Mouse (Mus musculus) kidney, postnatal 0 days (tissue): ENCODE results near the gene Gorasp2. TPM values are rescaled to one million over a fixed set of nuclear protein-coding genes. Genes with fewer than 3 reads are reported as not detected.

Experiments
- ATAC-seq: fragments of 200-750 bp; cut with Nextera tagmentation; replicated peaks from 2 replicates; pipeline ENCODE4 v1.8.0; 2017; ENCODE audit warnings: low read depth, moderate number of reproducible peaks, moderate TSS enrichment, moderate library complexity; ENCODE audit not compliant: low FRiP score
- DNase-seq: peaks from one replicate; pipeline ENCODE4 v3.0.0-alpha.2; 2016; ENCODE audit warnings: low spot score
- H3K27ac ChIP-seq: fragments of 300-500 bp; sonication (generic); 2 replicates; pipeline ENCODE4 v1.5.1; 2014; ENCODE audit warnings: mild to moderate bottlenecking
- H3K27me3 ChIP-seq: fragments of 300-500 bp; sonication (generic); 2 replicates; pipeline ENCODE4 v1.6.1; 2014; ENCODE audit warnings: low read length, mixed read lengths; ENCODE audit not compliant: insufficient read depth
- H3K36me3 ChIP-seq: fragments of 300-500 bp; sonication (generic); 2 replicates; pipeline ENCODE4 v1.6.1; 2014; ENCODE audit warnings: low read length, mixed read lengths; ENCODE audit not compliant: insufficient read depth
- H3K4me1 ChIP-seq: fragments of 300-500 bp; sonication (generic); replicated peaks from 2 replicates; pipeline ENCODE4 v1.6.1; 2014; ENCODE audit warnings: antibody characterized with exemption, low read length, mixed read lengths; ENCODE audit not compliant: insufficient read depth
- H3K4me2 ChIP-seq: fragments of 300-500 bp; sonication (generic); 2 replicates; pipeline ENCODE4 v1.6.1; 2014; ENCODE audit warnings: mild to moderate bottlenecking, low read length, moderate library complexity, mixed read lengths
- H3K4me3 ChIP-seq: fragments of 300-500 bp; sonication (generic); replicated peaks from 2 replicates; pipeline ENCODE4 v1.5.1; 2014; ENCODE audit warnings: low read depth, low read length
- H3K9ac ChIP-seq: fragments of 300-500 bp; sonication (generic); 2 replicates; pipeline ENCODE4 v1.6.1; 2014; ENCODE audit warnings: low read depth, low read length
- H3K9me3 ChIP-seq: fragments of 300-500 bp; sonication (generic); replicated peaks from 2 replicates; pipeline ENCODE4 v1.6.1; 2016; ENCODE audit warnings: low read length, inconsistent platforms, mixed read lengths
- CTCF ChIP-seq: IDR thresholded peaks from 2 replicates; pipeline ENCODE4 v1.5.1; 2016; ENCODE audit warnings: antibody characterized with exemption, low read depth, mild to moderate bottlenecking, moderate library complexity
- WGBS: fragments of 180-500 bp; shearing (Covaris S2); extraction: QIAGEN DNeasy Blood & Tissue Kit; methylation state at CpG from one replicate; pipeline ENCODE4 v1.1.7; 2014; 5-methylcytosine and 5-hydroxymethylcytosine counted together
- polyA plus RNA-seq: library from polyadenylated mRNA; unstranded; fragments of >200 nt; fragmentation: Nextera tagmentation; extraction: Ambion mirVana; gene quantifications from 2 replicates; pipeline ENCODE4 v1.2.1, GENCODE M21; 2015

Gene Gorasp2
- polyA plus RNA-seq, 1 experiment from 2014 or later: 151 TPM

DNA sequence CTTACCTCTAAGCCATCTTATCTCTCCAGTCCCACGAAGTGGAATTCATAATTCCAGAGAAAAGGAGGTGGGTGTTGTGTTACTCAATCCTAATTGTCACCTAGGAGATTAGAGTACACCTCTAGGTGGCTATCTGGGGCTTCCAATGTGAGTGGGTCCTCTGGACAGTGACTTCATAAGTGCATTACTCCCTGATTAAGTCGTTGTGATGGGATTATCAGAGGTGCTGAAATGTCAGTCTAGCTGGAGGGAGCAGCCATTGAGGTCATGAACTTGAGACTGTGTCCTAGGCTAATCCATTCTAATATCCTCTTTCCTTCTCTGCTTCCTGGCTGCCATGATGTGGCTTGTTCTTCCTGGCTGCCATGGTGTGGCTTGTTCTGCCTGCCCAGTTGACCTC lies 8.5 kb downstream of the Gorasp2 start:
- Histone ChIP-seq H3K4me3 (no peak overlapping the region), H3K9ac (no peak overlapping the region), H3K4me2 (no peak overlapping the region), H3K4me1 (peaks cover 3% of the 10 kb centered on the region; the same call in 1 of the 2 replicates), H3K27me3 (no peaks in the 10 kb centered on the region), H3K36me3 (no peaks in the 10 kb centered on the region), H3K9me3 (no peaks in the 10 kb centered on the region), H3K27ac (no peak overlapping the region)
- TF ChIP-seq CTCF: no peak
- 66% methylated on average over 2 of the region's 2 CpGs for WGBS
- DNase-seq: no peak
- no peak for ATAC-seq

GRCm38 (mm10) chr2:70672476-70672875 lies 11.1 kb downstream of the Gorasp2 start:
- Histone ChIP-seq H3K36me3 (no peaks in the 10 kb centered on the region), H3K4me2 (no peak overlapping the region), H3K9ac (no peak overlapping the region), H3K4me3 (no peak overlapping the region), H3K27me3 (no peaks in the 10 kb centered on the region), H3K9me3 (no peaks in the 10 kb centered on the region), H3K4me1 (no peaks in the 10 kb centered on the region; the same call in 1 of the 2 replicates), H3K27ac (no peak overlapping the region)
- TF ChIP-seq CTCF: no peak
- ATAC-seq (no peak), DNase-seq (no peak)
- 63% methylated on average over 2 of the region's 2 CpGs for WGBS

GRCm38 (mm10) chr2:70673445-70674126 lies 12.2 kb downstream of the Gorasp2 start:
- WGBS: 80% methylated on average over 7 of the region's 7 CpGs
- H3K36me3 ChIP-seq: peaks cover 4% of the 10 kb centered on the region
- no peaks in the 10 kb centered on the region for H3K9me3 ChIP-seq
- no peak overlapping the region for H3K9ac ChIP-seq
- no peaks in the 10 kb centered on the region for H3K27me3 ChIP-seq
- TF ChIP-seq CTCF: peak; percentile 64
- no peak overlapping the region for H3K4me3 ChIP-seq
- DNase-seq: peak; percentile 62
- no peak overlapping the region for H3K27ac ChIP-seq
- no peak for ATAC-seq
- no peak overlapping the region for H3K4me2 ChIP-seq
- no peaks in the 10 kb centered on the region for H3K4me1 ChIP-seq

DNA sequence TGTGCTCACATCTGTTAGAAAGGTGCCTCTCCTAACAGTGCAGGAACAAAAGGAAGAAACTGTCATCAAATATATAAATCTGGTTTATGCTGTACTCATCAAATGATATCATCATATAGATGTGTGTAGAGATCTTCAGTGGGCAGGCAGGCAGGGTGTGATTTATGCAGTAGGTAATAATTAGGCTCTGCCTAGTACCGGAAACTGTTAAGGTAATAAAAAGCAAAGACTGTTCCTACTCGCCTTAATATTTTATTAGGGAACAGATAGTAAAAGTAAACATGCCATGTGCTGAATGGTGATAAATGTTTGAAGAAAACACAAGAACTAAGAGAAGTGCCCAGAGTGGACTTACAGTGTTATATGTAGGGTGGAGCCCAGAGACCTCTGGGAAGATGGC lies 20.9 kb downstream of the Gorasp2 start:
- no peak for ATAC-seq
- DNase-seq: no peak
- TF ChIP-seq CTCF: no peak
- Histone ChIP-seq H3K27me3 (no peaks in the 10 kb centered on the region), H3K4me3 (no peak overlapping the region), H3K9ac (no peak overlapping the region), H3K4me1 (no peaks in the 10 kb centered on the region), H3K36me3 (peaks cover 71% of the 10 kb centered on the region), H3K9me3 (no peaks in the 10 kb centered on the region), H3K4me2 (no peak overlapping the region), H3K27ac (no peak overlapping the region)
- 57% methylated on average over 2 of the region's 2 CpGs for WGBS

DNA sequence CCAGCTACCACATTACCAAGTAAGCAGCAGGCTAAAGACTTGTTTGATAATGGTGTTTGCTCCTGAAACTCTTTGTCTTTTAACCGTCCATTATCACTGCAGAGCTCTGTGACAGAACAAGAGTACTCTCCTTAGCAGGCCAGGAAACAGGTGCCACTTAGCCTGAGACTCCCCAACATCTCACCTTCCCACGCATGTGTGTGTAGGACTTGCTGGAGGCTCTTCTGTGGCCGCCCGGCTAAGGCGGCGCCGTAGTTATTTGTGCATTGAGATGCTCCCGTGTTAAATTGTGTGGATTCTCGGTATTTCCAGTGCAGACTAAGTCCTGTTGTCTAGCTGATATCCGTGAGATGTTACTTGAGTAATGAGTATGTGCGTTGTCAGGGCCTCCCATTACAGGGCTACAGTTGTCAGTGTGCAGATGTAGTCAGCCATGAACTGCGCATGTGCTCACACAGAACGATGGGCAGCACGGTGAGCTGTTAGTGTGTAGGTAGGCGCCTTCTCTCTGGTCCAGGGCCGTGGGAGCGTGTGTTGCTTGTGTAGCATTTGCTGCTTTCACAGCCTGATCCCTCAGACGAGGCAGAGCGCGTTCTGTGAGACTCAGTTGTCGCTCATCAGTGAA lies 27.2 kb downstream of the Gorasp2 start:
- no peak for TF ChIP-seq CTCF
- Histone ChIP-seq H3K27me3 (no peaks in the 10 kb centered on the region), H3K4me3 (no peak overlapping the region), H3K9ac (no peak overlapping the region), H3K4me2 (no peak overlapping the region), H3K27ac (no peak overlapping the region), H3K4me1 (no peaks in the 10 kb centered on the region), H3K36me3 (peaks cover 74% of the 10 kb centered on the region), H3K9me3 (no peaks in the 10 kb centered on the region)
- 91% methylated on average over 21 of the region's 21 CpGs for WGBS
- DNase-seq (no peak), ATAC-seq (no peak)

DNA sequence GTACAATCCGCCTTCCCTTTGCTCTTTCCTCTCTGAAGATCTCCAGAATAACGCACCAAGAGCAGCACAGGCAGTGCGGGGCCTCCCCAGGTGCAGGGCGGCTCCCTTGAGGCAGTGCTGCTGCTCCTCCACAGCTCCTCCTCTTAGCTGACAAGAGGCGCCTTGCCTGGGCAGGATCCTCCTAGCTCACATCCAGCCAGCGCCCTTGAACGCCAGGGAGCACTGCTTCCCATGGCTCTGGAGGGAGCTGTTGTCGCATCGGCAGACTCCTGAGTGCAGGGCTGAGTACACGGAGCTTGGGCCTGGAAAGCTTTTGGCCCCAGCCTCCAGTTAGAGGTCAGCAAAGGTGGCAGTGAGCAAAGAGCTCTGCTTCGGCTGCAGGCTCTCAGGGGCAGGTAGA lies 28.8 kb downstream of the Gorasp2 start:
- Histone ChIP-seq H3K4me3 (no peak overlapping the region), H3K27me3 (no peaks in the 10 kb centered on the region), H3K4me2 (no peak overlapping the region), H3K9me3 (no peaks in the 10 kb centered on the region), H3K27ac (no peak overlapping the region), H3K9ac (no peak overlapping the region), H3K4me1 (no peaks in the 10 kb centered on the region), H3K36me3 (peaks cover 62% of the 10 kb centered on the region)
- TF ChIP-seq CTCF: no peak
- ATAC-seq (no peak), DNase-seq (no peak)
- 79% methylated on average over 11 of the region's 11 CpGs for WGBS
